Mouse (Mus musculus): ENCODE results near the gene Sctr. TPM values are rescaled to one million over a fixed set of nuclear protein-coding genes. Genes with fewer than 3 reads are reported as not detected.

The Sctr gene
- polyA plus RNA-seq, 1 experiment: not detected

DNA sequence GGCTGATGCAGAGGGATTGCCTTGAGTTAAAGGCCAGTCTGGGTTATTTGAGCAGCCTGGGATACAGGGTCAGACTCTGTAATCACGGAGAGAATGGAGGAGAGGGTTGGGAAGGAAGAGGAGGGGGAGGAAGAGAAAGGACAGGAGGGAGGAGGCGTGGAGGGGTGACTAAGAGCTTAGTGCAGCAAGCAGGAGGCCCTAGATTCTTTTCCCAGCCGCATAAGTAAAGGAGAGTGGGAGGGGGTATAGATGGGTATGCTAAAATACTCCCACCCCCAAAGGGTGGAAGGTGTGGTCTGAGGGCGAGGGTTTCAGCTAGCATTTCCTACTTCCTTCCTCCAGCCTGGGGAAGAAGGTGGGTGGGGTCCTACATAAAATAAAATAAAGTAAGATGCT lies 67.6 kb downstream of the Sctr start:
- peaks cover 9% of the 10 kb centered on the region for H3K4me1 ChIP-seq (ENCODE audit: control insufficient read depth, insufficient read depth, low read length)
- peak overlapping the region; percentile 88 for H3K27ac ChIP-seq (ENCODE audit: insufficient read depth, low read length)
- peak overlapping the region; percentile 60 for H3K9ac ChIP-seq (ENCODE audit: low read depth, poor library complexity, severe bottlenecking)
- TF ChIP-seq POLR2A (IDR thresholded peaks at IDR 0.05; ENCODE audit: insufficient read depth, low read length) (no peak), CTCF (IDR thresholded peaks at IDR 0.05; ENCODE audit: low read depth, low read length) (no peak), EP300 (IDR thresholded peaks at IDR 0.05; ENCODE audit: insufficient read depth, low read depth, low read length) (no peak)
- H3K9me3 ChIP-seq (replicated peaks; ENCODE audit: control insufficient read depth, insufficient read depth, low read length, poor library complexity, severe bottlenecking): no peaks in the 10 kb centered on the region
- H3K36me3 ChIP-seq (ENCODE audit: control insufficient read depth, insufficient read depth, low read length, poor library complexity, severe bottlenecking): no peaks in the 10 kb centered on the region
- peak overlapping the region; percentile 78 for H3K4me3 ChIP-seq (ENCODE audit: low read depth, low read length)
- no peaks in the 10 kb centered on the region for H3K27me3 ChIP-seq (ENCODE audit: control insufficient read depth, insufficient read depth, low read length, poor library complexity, severe bottlenecking)

DNA sequence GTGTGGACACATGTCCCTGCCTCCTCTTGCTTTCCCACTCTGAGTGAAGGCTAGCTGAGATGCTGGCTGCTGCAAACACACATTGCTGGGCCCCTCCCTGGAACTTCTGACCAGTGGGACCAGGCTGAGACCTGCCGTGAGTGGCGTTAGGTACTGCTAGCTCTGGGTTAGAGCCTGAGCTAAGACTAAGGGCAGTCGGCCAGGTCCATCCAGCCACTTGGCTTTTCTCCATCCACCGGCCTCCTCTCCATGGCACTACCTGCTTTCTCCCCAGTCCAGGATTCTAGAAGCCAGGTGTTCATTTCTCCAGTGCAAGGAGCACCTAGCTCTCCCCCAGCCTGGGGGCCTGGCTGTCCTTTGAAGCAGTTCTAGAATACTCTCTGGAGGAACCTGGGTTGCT lies 68.2 kb downstream of the Sctr start:
- no peak for TF ChIP-seq EP300 (IDR thresholded peaks at IDR 0.05; ENCODE audit: insufficient read depth, low read depth, low read length)
- TF ChIP-seq POLR2A (IDR thresholded peaks at IDR 0.05; ENCODE audit: insufficient read depth, low read length): no peak
- TF ChIP-seq CTCF (IDR thresholded peaks at IDR 0.05; ENCODE audit: low read depth, low read length): no peak
- no peaks in the 10 kb centered on the region for H3K27me3 ChIP-seq (ENCODE audit: control insufficient read depth, insufficient read depth, low read length, poor library complexity, severe bottlenecking)
- H3K4me1 ChIP-seq (ENCODE audit: control insufficient read depth, insufficient read depth, low read length): peaks cover 9% of the 10 kb centered on the region
- H3K36me3 ChIP-seq (ENCODE audit: control insufficient read depth, insufficient read depth, low read length, poor library complexity, severe bottlenecking): no peaks in the 10 kb centered on the region
- no peak overlapping the region for H3K4me3 ChIP-seq (ENCODE audit: low read depth, low read length)
- no peak overlapping the region for H3K9ac ChIP-seq (ENCODE audit: low read depth, poor library complexity, severe bottlenecking)
- H3K27ac ChIP-seq (ENCODE audit: insufficient read depth, low read length): peak overlapping the region; percentile 22
- H3K9me3 ChIP-seq (replicated peaks; ENCODE audit: control insufficient read depth, insufficient read depth, low read length, poor library complexity, severe bottlenecking): no peaks in the 10 kb centered on the region

- Histone ChIP-seq H3K9me3 (replicated peaks; ENCODE audit: control insufficient read depth, insufficient read depth, low read length, poor library complexity, severe bottlenecking) (no peaks in the 10 kb centered on the region), H3K27ac (ENCODE audit: insufficient read depth, low read length) (no peak overlapping the region), H3K9ac (ENCODE audit: low read depth, poor library complexity, severe bottlenecking) (no peak overlapping the region), H3K4me3 (ENCODE audit: low read depth, low read length) (no peak overlapping the region), H3K4me1 (ENCODE audit: control insufficient read depth, insufficient read depth, low read length) (peaks cover 9% of the 10 kb centered on the region), H3K36me3 (ENCODE audit: control insufficient read depth, insufficient read depth, low read length, poor library complexity, severe bottlenecking) (no peaks in the 10 kb centered on the region), H3K27me3 (ENCODE audit: control insufficient read depth, insufficient read depth, low read length, poor library complexity, severe bottlenecking) (no peaks in the 10 kb centered on the region)
- TF ChIP-seq EP300 (IDR thresholded peaks at IDR 0.05; ENCODE audit: insufficient read depth, low read depth, low read length) (no peak), POLR2A (IDR thresholded peaks at IDR 0.05; ENCODE audit: insufficient read depth, low read length) (no peak), CTCF (IDR thresholded peaks at IDR 0.05; ENCODE audit: low read depth, low read length) (no peak)
Measured at GRCm38 (mm10) chr1:120075507-120075906, 68.8 kb downstream of the Sctr start.

DNA sequence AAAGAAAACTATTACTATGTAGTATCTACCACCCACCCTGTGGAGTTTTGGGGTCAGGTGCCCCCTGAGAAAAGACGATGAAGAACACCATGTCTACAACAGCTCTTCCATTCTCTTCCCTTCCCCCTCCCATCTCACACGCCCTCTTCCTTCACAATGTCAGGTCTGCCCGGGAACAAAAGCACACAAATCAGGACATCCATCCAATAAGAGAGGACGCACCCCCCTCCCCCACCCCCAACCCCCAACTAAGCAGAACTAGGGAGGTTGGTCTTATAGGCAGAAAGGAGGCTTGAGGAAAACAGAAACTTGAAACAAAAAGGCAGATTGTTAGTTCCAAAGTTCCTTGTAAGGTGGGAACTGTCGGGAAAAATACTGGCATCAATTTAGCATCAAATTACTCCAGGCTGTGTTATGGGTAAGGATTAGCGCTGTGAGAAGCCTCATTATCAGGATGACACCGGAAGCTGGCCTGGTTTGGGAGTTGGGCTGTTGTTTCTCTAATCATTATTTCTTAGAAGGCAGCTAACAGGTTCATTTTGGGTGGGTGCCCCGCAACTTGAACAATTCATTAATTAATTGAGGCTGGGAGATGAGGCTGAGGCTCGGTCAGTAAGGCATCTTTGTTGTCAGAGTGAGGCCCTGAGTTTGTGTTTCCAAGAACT lies 71.2 kb downstream of the Sctr start:
- Histone ChIP-seq H3K4me1 (ENCODE audit: control insufficient read depth, insufficient read depth, low read length) (peaks cover 12% of the 10 kb centered on the region), H3K27me3 (ENCODE audit: control insufficient read depth, insufficient read depth, low read length, poor library complexity, severe bottlenecking) (no peaks in the 10 kb centered on the region), H3K9me3 (replicated peaks; ENCODE audit: control insufficient read depth, insufficient read depth, low read length, poor library complexity, severe bottlenecking) (no peaks in the 10 kb centered on the region), H3K4me3 (ENCODE audit: low read depth, low read length) (no peak overlapping the region), H3K27ac (ENCODE audit: insufficient read depth, low read length) (peak overlapping the region; percentile 93), H3K9ac (ENCODE audit: low read depth, poor library complexity, severe bottlenecking) (no peak overlapping the region), H3K36me3 (ENCODE audit: control insufficient read depth, insufficient read depth, low read length, poor library complexity, severe bottlenecking) (no peaks in the 10 kb centered on the region)
- TF ChIP-seq EP300 (IDR thresholded peaks at IDR 0.05; ENCODE audit: insufficient read depth, low read depth, low read length) (0 out of 2 replicates have a peak, but pooled peaks have one; percentile 33), POLR2A (IDR thresholded peaks at IDR 0.05; ENCODE audit: insufficient read depth, low read length) (no peak)

GRCm38 (mm10) chr1:120080632-120081031 lies 73.9 kb downstream of the Sctr start:
- Histone ChIP-seq H3K9me3 (replicated peaks; ENCODE audit: control insufficient read depth, insufficient read depth, low read length, poor library complexity, severe bottlenecking) (no peaks in the 10 kb centered on the region), H3K9ac (ENCODE audit: low read depth, poor library complexity, severe bottlenecking) (no peak overlapping the region), H3K36me3 (ENCODE audit: control insufficient read depth, insufficient read depth, low read length, poor library complexity, severe bottlenecking) (no peaks in the 10 kb centered on the region), H3K27ac (ENCODE audit: insufficient read depth, low read length) (no peak overlapping the region), H3K4me1 (ENCODE audit: control insufficient read depth, insufficient read depth, low read length) (peaks cover 14% of the 10 kb centered on the region), H3K27me3 (ENCODE audit: control insufficient read depth, insufficient read depth, low read length, poor library complexity, severe bottlenecking) (no peaks in the 10 kb centered on the region), H3K4me3 (ENCODE audit: low read depth, low read length) (no peak overlapping the region)
- TF ChIP-seq POLR2A (IDR thresholded peaks at IDR 0.05; ENCODE audit: insufficient read depth, low read length): no peak
- no peak for TF ChIP-seq EP300 (IDR thresholded peaks at IDR 0.05; ENCODE audit: insufficient read depth, low read depth, low read length)
- no peak for TF ChIP-seq CTCF (IDR thresholded peaks at IDR 0.05; ENCODE audit: low read depth, low read length)

- H3K4me3 ChIP-seq (ENCODE audit: low read depth, low read length): peak overlapping the region; percentile 28
- no peaks in the 10 kb centered on the region for H3K9me3 ChIP-seq (replicated peaks; ENCODE audit: control insufficient read depth, insufficient read depth, low read length, poor library complexity, severe bottlenecking)
- TF ChIP-seq EP300 (IDR thresholded peaks at IDR 0.05; ENCODE audit: insufficient read depth, low read depth, low read length) (0 out of 2 replicates have a peak, but pooled peaks have one; percentile 58), POLR2A (IDR thresholded peaks at IDR 0.05; ENCODE audit: insufficient read depth, low read length) (no peak)
- no peaks in the 10 kb centered on the region for H3K27me3 ChIP-seq (ENCODE audit: control insufficient read depth, insufficient read depth, low read length, poor library complexity, severe bottlenecking)
- H3K27ac ChIP-seq (ENCODE audit: insufficient read depth, low read length): peak overlapping the region; percentile 85
- peaks cover 8% of the 10 kb centered on the region for H3K4me1 ChIP-seq (ENCODE audit: control insufficient read depth, insufficient read depth, low read length)
- no peaks in the 10 kb centered on the region for H3K36me3 ChIP-seq (ENCODE audit: control insufficient read depth, insufficient read depth, low read length, poor library complexity, severe bottlenecking)
- peak overlapping the region; percentile 69 for H3K9ac ChIP-seq (ENCODE audit: low read depth, poor library complexity, severe bottlenecking)
Measured at GRCm38 (mm10) chr1:120082957-120083585, 76.4 kb downstream of the Sctr start.

Data from ES-Bruce4 (cell line).